Mouse (Mus musculus): ENCODE measurements around the gene A630089N07Rik. TPM values are rescaled to one million over a fixed set of nuclear protein-coding genes. Genes with fewer than 3 reads are reported as not detected.
"Not testable (repeated sequence)": the region's sequence is repeated elsewhere in the genome, so short reads cannot be mapped to it uniquely, and the experiment has no call there.

The A630089N07Rik gene
- 4.8 and 5.3 TPM in 2 replicates for polyA plus RNA-seq (2012; rRNA removed)

- H3K27ac ChIP-seq (ENCODE audit: insufficient read depth, low read length) = 0 out of 2 replicates have a peak within 1 kb of the TSS, but pooled peaks have one; percentile 12
- peak within 1 kb of the TSS; percentile 88 for H3K4me3 ChIP-seq (replicated peaks; ENCODE audit: insufficient read depth, low read depth, low read length)
- peak; percentile 81 to 82 for DNase-seq
- not testable (repeated sequence) for H3K4me1 ChIP-seq (ENCODE audit: control insufficient read depth, insufficient read depth, low read length); H3K27me3 ChIP-seq (ENCODE audit: control insufficient read depth, insufficient read depth, low read length)
- under 1% methylated on average over 25 of the region's 25 CpGs for WGBS
- 0 out of 2 replicates have a peak, but pooled peaks have one; percentile 12 for TF ChIP-seq POLR2A (IDR thresholded peaks at IDR 0.05; ENCODE audit: borderline replicate concordance, insufficient read depth, low read length)
These were observed at the start of gene A630089N07Rik for GRCm38 (mm10) chr16:98081889-98082818. Gene A630089N07Rik (minus strand): TSS chr16:98082450.

- no peaks in the 10 kb centered on the region for H3K27me3 ChIP-seq (ENCODE audit: control insufficient read depth, insufficient read depth, low read length)
- WGBS = 99% methylated on average over 11 of the region's 11 CpGs
- no peak overlapping the region for H3K27ac ChIP-seq (ENCODE audit: insufficient read depth, low read length)
- no peaks in the 10 kb centered on the region for H3K4me1 ChIP-seq (ENCODE audit: control insufficient read depth, insufficient read depth, low read length)
- no peak for DNase-seq
- no peak overlapping the region for H3K4me3 ChIP-seq (replicated peaks; ENCODE audit: insufficient read depth, low read depth, low read length)
- TF ChIP-seq POLR2A (IDR thresholded peaks at IDR 0.05; ENCODE audit: borderline replicate concordance, insufficient read depth, low read length) (no peak), CTCF (IDR thresholded peaks at IDR 0.05; ENCODE audit: borderline replicate concordance, insufficient read depth, low read depth, low read length) (no peak)
These were observed 24.9 kb upstream of the A630089N07Rik start for GRCm38 (mm10) chr16:98107109-98107508.

GRCm38 (mm10) chr16:98081550-98081888, 731 bp downstream of the A630089N07Rik start:
- H3K27ac ChIP-seq (ENCODE audit: insufficient read depth, low read length); H3K27me3 ChIP-seq (ENCODE audit: control insufficient read depth, insufficient read depth, low read length); DNase-seq; H3K4me1 ChIP-seq (ENCODE audit: control insufficient read depth, insufficient read depth, low read length): not testable (repeated sequence)
- peak overlapping the region; percentile 88 for H3K4me3 ChIP-seq (replicated peaks; ENCODE audit: insufficient read depth, low read depth, low read length)
- 1% methylated on average over 9 of the region's 9 CpGs for WGBS

- not testable (repeated sequence) for H3K27me3 ChIP-seq (ENCODE audit: control insufficient read depth, insufficient read depth, low read length); H3K4me3 ChIP-seq (replicated peaks; ENCODE audit: insufficient read depth, low read depth, low read length); H3K27ac ChIP-seq (ENCODE audit: insufficient read depth, low read length); DNase-seq; H3K4me1 ChIP-seq (ENCODE audit: control insufficient read depth, insufficient read depth, low read length)
- 66% methylated on average over 1 of the region's 1 CpGs for WGBS
These were observed 1.1 kb downstream of the A630089N07Rik start for GRCm38 (mm10) chr16:98081140-98081539.

- DNase-seq; H3K4me3 ChIP-seq (replicated peaks; ENCODE audit: insufficient read depth, low read depth, low read length): not testable (repeated sequence)
- WGBS = 79% methylated on average over 3 of the region's 3 CpGs
These were observed 2.9 kb downstream of the A630089N07Rik start for GRCm38 (mm10) chr16:98079382-98079781.

GRCm38 (mm10) chr16:98041676-98042075, 40.6 kb downstream of the A630089N07Rik start:
- DNase-seq = peak in 1 of 2 experiments; percentile 5
- Histone ChIP-seq H3K4me3 (replicated peaks; ENCODE audit: insufficient read depth, low read depth, low read length) (no peak overlapping the region), H3K4me1 (ENCODE audit: control insufficient read depth, insufficient read depth, low read length) (no peaks in the 10 kb centered on the region), H3K27ac (ENCODE audit: insufficient read depth, low read length) (no peak overlapping the region), H3K27me3 (ENCODE audit: control insufficient read depth, insufficient read depth, low read length) (no peaks in the 10 kb centered on the region)
- 81% methylated on average over 2 of the region's 2 CpGs for WGBS
- TF ChIP-seq POLR2A (IDR thresholded peaks at IDR 0.05; ENCODE audit: borderline replicate concordance, insufficient read depth, low read length) (no peak), CTCF (IDR thresholded peaks at IDR 0.05; ENCODE audit: borderline replicate concordance, insufficient read depth, low read depth, low read length) (no peak)

More at GRCm38 (mm10) chr16:98079382-98079781, 2.9 kb downstream of the A630089N07Rik start:
- H3K27me3 ChIP-seq (ENCODE audit: control insufficient read depth, insufficient read depth, low read length); H3K4me1 ChIP-seq (ENCODE audit: control insufficient read depth, insufficient read depth, low read length); H3K27ac ChIP-seq (ENCODE audit: insufficient read depth, low read length): not testable (repeated sequence)

- H3K27me3 ChIP-seq (ENCODE audit: control insufficient read depth, insufficient read depth, low read length); H3K27ac ChIP-seq (ENCODE audit: insufficient read depth, low read length); H3K4me1 ChIP-seq (ENCODE audit: control insufficient read depth, insufficient read depth, low read length); H3K4me3 ChIP-seq (replicated peaks; ENCODE audit: insufficient read depth, low read depth, low read length); DNase-seq: not testable (repeated sequence)
- WGBS = 96% methylated on average over 2 of the region's 2 CpGs
These were observed 47.3 kb downstream of the A630089N07Rik start for GRCm38 (mm10) chr16:98034971-98035370.

- WGBS = 85% methylated on average over 8 of the region's 8 CpGs
- not testable (repeated sequence) for H3K4me1 ChIP-seq (ENCODE audit: control insufficient read depth, insufficient read depth, low read length); DNase-seq; H3K4me3 ChIP-seq (replicated peaks; ENCODE audit: insufficient read depth, low read depth, low read length); H3K27me3 ChIP-seq (ENCODE audit: control insufficient read depth, insufficient read depth, low read length); H3K27ac ChIP-seq (ENCODE audit: insufficient read depth, low read length)
These were observed 56.1 kb downstream of the A630089N07Rik start for GRCm38 (mm10) chr16:98026186-98026585.

Measured in cerebellum, adult 2 months (tissue).